Mouse (Mus musculus) cerebellum, postnatal 14 days (tissue): ENCODE results near the gene Clns1a.

Source experiments
- DNase-seq, 2 experiments: peaks; one replicate each; pipeline ENCODE4 v3.0.0; 2021; ENCODE audit warnings: mixed read lengths in 2 of 2

Clns1a gene

DNA sequence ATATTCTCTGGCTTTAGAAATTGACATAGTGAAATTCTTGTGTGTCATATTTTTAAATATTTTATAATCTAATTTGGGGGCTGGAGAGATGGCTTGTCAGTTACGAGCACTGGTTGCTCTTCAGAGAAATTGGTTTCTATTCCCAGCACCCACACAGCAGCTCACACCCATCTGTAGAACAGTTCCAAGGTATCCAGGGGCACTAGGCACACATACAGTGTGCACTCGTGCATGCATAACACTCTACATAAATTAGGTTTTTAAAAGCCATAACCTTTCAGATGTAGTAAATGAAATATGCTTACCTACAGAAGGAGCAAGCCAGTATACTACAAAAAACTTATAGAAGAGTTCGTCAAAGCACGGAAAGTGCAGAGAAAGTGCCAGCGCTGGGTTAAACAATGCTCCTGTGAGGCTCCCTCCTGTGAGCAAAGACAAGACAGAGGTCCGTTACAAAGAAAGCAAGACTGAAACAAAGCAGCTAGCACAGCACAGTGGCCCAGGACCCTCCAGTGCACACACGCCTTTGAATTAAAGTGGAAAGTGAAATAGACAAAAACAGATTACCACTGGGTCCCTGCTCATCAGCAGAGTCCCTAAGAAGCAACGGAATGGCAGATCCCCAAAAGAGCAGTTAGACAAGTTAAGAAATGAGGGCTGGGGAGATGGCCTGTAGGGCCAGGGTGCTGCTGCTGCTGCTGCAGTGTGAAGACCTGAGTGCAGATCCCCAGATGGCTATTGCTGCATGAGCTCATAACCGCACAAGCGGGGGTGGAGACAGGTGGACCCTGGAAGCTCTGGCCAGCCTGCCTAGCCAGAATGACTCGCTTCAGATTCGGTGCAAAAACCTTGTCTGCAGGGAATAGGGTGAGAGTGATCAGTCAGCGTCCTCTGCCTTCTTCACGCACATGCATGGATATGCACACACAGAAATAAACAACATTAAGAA lies 32.5 kb downstream of the Clns1a start:
- no peak for DNase-seq

DNA sequence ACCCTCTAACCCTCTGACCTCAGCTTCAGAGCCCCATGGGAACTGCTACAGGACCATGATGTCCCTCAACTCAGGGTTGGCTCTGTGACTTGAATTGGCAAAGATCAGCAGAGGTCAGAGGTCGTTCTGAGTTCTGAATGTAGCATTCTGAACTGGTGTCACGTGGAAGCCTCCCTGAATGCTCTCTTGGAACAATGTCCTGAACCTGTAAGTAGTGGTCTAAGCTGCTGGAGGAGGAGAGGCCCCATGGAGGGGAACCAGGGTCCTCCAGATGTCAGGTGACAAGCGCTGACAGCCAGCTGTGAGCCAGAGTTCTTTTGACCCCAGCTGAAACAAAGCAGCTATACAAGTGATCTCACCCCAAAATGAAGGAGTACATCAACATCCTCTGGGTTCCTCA lies 34.0 kb downstream of the Clns1a start:
- no peak for DNase-seq

DNA sequence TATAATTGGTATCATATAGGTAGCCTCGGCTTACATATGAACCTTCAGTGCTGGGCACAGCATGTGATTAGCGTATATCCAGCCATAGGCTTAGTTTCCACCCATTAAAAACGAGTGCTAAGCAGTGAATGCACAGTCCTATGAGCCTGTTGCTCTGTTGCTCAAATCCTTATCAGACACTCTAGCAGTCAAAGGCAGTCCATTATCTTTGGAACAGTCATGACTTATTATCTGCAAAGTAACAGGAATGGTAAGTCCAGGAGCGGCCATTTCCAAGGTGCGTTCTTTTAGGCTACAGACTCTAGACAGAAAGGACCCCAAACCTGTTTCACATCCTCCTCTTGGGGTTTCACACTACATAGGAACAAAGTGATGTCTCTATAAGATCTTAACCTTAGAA lies 37.2 kb downstream of the Clns1a start:
- DNase-seq, result no peak

DNA sequence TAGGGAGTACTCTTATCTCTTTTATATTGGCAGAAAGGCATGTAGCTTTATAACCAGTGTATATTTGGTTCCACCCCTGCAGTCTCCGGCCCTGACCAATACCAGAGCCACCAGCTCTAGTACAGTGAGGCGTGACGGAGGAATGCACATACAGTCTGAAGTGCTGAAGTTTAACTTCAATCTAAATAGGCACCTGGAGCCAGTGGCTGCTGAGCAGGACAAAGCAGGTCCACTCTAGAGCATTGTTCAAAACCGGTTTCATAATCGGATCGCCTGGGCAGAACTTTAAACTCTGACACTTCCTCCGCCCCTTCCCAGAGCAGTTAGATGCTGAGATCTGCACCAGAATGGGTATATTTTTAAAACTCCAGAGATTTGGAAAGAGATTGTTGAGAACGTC lies 38.6 kb downstream of the Clns1a start:
- DNase-seq, result no peak

DNA sequence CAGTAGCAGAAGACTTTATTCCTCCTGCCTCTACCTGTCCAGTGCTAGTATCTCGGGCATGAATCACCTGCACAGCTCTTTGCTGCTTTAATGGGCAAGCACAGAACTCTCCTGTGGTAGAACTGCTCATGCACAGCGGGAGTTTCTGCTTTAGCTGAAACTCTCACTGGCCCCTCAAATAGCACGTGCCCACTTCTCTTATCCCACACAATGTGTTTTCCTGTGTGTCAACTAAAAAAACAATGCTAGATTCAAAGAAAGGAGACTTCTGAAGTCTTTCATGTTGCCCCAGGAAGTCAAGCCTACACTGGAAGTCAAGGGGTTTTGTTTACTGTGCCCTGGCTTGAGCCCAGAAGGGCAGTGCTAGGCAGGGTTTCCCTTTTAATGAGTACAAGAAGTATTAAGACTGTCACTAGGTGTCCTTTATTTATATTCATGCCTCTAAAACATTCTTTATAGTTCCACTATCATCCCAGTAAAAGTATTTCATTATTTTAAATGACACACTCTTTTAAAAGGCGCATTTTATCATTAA lies 39.5 kb downstream of the Clns1a start:
- no peak for DNase-seq

DNA sequence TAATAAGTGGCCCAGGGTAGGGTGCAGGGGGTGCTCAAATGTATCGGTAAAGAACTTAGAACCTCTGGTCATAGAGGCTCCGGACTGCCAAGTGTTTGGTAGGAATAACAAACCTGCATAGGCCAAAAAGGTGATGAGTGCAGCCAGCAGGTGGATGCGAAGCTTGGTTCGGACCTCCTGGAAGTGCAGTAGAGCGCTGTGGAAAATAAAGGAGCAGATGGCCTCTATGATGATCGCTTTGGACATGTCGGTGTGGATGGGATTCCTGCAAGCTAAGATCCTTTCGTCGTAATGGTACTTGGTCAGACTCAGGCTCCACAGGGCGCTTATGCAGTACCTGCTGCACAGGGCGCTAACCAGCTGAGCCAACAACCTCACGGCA lies 40.8 kb downstream of the Clns1a start:
- no peak for DNase-seq

DNA sequence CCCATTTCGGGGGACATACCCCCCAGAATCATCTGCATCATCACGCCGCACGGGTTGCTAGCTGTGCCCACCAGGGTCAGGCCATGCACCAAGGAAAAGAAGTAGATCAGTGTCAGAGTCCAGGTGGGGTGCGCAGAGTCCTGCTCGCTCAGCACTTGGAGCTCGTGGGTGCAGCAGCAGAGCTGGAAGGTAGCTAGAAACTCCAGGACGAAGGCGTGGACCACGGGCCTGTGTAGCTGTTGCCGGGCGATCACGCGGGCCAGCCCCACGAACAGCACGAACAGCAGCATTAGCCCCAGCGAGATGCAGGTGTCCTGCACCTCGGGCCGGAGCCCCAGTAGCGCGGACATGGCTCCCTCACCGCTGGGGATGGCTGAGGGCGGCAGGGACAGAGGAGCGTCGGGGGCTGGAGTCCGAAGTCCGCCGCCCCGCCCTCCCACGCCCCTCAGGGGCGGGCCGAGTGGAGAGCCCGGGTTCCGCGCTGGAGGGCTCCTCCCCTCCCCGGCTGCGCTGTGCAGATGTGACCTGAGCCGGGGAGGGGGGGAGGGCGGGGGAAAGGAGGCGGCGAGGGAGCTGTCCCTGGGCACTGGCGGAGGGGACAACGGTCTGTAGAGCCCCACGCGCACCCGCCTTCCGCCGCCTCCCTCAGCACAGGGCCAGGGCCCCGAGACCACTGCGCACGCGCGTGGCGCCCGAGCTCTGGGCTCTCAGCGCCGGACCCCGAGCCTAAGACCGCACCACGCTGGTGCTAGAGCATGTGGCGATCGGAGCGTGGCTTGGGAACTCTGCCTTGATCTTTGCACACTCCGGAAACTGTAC lies 41.4 kb downstream of the Clns1a start, which contains the start of gene Aqp11:
Gene Aqp11 (minus strand): TSS at position 652 of the 819 bp plus-strand sequence.
- DNase-seq, result peak; percentile 81 to 86

DNA sequence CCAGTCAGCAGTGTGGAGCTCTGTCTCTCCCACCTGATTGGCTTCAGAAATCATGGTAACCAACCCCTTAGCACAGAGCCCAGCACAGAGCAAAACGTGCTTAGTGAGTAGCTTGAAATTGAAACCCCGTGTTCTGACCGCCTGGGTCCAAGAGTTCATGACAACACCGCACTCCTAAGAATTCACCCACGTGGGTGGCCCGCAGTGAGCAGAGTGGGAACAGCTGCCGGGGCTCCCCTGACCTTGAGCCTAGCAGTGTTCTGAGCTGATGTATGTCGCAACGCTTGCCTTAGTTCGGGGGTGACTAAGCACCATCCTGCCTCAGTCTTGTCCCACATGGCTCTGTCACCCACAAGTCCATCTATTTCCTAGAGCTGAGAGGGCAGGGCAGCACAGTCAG lies 44.5 kb downstream of the Clns1a start:
- no peak for DNase-seq

DNA sequence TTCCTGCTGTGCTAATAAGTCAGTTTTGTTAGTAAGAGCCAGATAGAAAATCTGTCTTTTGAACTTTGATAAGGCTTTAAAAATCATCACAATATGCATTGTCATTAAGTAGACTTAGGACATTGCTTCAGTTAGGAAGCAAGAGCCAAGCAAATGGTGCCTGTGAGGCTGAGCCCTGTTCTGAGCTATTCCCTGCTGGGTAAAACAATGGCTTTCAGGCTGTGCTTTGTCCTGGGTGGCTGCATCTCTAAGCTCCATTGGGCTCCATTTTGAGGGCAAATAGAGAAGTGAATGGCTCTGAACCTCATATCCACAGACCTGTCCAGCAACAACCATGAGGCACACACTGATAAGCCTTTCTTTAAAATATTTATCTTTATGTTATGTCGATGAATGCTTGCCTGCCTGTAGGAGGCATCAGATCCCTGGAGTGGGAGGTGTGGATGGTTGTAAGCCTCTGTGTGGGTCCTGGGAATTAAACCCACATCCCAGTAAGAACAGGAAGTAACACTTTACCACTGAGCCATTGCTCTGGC lies 45.4 kb downstream of the Clns1a start:
- DNase-seq, result no peak

DNA sequence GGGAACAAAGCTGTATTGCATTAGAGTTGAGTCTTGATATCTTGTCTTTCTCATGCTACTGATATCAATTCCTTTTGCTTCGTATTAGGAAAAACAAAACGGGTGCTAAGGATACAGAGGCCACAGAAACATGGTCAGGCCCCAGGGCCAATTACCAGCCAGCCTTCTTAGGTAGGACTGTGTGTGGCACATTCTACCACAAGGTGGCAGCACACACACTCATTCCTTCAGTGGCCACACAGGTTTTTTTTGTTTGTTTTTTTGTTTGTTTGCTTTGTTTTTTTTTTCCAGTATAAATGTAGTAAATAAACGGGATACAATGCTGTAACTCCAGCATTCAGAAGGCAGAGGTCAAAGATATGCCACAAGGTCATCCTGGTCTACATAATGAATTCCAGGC lies 48.9 kb downstream of the Clns1a start:
- peak; percentile 84 to 87 for DNase-seq

DNA sequence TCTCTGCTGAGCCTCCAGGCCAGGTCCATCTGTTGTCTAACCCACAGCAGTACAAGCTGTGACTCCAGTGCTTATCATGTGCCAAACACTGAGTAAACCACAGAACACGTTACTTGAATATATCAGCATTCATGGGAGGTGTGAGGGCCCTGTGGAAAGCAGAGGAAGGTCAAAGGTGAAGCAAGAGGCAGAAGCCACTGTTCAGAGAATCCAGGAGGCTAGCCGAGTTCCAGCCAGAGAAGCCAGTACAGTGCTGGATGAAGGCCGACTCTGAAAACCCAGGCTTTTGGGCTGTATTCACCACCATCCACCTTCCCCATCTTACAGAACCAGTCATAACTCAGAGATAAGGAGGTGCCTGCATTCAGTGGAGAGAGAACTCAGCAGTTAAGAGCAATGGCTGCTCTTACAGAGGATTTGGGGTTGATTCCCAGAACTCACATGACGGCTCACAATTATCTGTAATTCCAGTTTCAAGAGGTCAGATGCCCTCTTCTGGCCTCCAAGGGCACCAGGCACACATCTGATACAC lies 50.8 kb downstream of the Clns1a start:
- DNase-seq, result no peak

DNA sequence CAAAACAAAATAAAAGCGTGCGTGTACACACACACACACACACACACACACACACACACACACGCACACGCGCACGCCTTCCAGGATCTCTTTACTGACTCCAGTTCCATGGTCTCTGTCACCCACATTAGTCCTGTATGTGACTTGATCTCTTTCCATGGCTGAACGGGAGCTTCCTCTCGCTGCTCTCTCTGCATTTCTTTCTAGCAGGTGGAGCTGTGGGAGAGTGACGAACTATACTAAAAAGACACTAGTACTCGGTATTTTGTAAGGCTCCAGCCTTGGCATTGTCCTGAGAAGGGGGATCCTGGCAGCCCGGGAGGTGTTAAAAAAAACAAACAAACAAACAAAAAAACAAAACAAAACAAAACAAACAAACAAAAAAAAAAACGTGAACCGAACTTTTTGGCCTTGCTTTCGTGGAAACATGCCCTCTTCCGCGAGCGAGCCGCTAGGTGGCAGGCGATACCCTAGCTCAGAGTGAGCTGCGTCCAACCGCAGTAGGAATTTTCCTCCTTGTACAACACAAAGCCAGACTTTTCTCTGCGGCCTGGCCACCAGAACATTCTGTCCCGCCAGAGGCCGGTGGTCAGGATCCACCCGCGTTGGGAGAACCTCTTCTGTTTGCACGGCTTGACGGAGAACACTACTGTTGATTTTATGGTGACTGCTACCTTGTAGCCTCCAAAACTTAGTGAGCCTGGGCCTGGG lies 51.5 kb downstream of the Clns1a start:
- peak; percentile 91 to 92 for DNase-seq

DNA sequence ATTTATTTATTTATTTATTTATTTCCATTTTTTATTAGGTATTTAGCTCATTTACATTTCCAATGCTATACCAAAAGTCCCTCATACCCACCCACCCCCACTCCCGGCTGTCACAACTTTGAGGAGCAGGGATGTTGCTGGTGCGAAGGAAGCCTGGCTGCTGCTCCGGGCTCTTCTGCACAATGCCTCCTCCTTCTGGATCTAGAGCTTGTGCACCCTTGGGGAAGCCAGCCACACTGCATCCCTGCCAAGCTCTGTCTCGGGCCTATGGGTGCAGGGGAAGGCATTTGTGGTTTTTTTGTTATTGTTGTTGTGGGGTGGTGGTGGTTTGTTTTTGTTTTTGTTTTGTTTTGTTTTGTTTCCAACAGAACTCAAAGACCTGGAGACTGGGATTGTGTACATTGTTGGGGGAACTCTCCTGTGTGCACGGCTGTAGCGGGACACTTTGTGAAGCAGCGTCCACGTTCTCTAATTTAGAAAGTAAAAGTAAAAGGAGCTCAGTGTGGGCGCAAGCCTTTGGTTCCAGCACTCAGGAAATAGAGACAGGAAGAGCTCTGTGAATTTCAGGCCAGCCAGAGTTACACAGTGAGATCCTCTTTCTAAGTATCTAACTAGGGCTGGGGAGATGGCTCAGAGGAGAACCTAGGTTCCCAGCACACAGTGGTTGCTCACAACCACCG lies 52.2 kb downstream of the Clns1a start:
- DNase-seq, result no peak

DNA sequence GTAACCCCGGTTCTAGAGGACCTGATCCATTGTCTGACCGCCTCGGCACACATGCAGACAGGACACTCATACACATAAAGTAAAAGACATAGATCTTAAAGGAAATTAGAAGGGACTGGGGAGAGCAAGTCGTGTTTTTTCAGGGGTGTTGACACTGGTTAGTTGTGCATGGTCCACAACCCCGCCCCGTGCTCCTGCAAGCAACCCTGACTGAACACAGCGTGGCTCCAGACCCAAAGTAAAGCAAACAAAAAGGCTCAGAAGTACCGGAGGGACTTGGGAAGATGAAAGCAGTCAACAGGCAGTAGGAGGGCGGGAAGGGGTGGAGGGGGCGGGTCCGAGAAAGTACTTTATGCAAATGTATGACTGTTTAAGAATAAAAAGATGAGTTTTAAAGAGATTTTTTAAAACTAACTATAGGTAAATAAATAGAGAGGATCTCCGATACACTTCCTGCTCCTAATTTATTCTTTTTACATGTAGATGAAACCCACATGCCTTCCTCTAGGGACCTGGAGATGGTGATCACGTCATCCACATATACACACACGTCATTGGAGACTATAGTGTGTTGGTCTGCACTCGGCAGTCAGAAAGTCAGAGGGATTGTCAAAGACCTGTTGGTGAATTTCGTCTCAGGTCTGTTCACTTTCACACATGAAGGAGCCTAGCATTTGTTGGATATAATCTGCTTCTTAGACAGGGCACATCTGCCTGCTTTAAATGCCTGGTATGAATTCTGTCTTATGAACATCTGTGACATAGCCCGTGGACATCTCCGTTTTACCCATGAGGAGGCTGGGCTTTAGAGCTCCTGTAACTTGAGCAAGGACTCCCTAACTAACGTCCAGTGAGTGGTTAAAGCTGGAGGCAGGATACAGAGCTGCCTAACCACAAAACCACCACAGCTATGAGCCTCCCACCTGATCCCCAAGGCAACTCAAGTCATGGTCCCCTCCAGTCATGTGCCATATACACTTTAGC lies 53.1 kb downstream of the Clns1a start:
- no peak for DNase-seq

DNA sequence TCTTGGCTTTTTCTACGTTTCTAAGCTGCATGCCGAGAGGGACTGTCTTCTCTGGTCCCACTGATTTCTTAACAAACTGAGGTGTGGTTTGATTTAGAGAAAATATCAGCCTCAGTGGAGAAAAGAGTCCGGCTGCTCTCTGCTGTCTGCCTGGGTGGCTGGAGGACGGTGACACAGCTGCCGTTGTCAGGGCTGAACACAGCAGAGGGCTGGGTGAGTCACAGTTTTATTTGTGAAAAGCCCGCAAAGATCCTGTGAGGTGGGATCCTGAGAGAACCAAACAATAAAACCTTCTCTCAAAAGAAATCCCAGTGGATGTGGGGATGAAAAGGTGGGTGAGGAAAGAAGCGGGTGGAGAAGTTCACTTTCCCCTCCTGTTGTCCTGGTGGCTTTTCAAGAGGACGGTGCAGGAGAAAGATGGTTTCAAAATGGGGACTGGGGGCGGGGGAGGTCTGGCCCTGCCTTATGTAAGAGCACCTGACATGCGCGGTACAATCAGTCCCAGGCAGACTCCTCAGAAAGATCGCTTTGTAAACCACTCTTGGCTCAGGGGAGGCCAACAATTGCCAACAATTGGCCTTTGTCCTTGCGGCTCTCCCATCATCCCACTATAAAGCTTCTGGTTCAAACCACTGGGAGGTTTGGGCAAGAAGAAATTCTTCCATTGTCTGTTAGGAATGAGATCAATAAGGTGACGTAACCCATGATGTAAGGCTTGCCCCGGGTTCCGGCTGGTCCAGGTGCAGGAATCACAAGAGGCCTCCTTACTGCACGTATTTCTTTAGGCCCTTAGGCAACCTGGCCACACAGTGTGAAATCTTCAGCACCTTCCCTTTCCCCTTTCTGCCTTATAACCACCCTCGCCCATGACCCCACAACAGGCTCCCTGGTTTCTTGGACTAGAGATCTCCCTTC lies 60.8 kb downstream of the Clns1a start:
- peak; percentile 45 to 57 for DNase-seq

DNA sequence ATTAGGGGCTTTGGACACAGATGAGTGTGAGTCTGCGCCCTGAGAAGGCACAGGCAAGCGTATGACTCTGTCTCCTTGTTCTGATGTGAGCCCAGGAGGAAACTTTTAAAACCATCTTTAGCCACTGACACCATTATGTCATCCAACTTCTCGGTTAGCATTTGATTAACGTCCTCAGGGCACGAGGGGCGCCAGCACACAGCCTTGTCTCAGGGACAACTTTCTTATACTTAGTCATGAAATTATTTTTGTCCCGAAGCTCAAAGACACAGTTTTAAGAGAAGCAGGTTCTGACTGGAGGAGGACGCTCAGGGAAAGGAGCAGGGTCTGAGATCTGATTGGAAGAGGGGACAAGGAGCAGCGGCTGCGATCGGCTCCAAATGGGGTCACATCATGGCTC lies 68.2 kb downstream of the Clns1a start:
- no peak for DNase-seq

DNA sequence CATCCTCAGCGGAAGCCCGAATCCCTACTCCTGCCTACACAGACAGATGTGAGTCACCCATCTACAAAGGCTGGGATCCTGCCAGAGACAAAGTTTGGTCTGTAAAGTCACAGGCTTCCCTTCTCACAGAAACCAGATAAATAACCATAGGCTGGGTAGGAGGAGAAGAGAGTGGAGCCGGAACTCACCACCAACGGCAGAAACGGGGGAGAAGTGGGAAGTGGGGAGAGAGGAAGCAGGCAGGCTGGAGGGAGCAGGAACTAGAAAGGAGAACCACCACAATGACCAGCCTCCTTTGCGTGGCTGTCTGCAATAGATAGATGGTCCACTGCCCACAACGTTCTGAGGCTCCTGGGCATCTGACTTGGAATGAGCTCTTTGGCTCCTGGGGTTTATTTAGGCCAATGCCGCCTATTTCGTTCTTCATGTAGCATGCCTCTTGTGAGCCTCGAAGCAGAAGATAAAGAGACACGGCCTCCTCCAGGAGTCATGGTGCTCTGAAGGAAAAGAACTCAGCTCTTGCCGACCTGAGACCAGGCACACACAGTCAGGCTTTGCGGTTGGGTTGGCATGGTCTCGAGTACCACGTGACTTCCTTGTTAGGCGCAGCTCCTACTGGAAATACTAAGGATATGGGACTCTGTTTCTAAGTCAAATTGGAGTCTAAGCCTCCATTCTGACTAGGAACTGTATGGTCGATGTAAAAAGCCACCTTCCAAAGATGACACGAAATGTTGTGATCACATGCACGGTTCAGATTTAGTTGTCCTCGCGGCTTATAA lies 68.9 kb downstream of the Clns1a start:
- no peak for DNase-seq

DNA sequence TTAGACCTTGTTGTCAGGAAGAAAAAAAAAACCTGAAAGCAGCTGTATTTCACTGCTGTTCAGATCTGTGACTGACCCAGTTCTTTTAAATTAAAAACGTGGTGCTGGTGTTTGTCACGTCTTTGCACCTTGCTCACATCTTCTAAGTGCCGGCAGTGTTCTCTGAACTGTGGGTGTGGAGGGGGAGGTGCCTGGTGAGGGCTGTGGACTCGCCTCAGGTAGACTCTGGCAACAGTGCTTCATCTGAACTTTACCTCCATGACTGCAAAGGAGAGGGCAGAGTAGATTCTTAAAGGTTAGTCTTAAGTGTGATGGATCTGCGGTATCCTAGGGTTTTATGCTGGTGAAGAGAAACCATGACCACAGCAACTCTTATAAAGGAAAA lies 69.5 kb downstream of the Clns1a start:
- DNase-seq, result no peak
